Mouse (Mus musculus) induced T-regulatory cell, adult 2 months (primary cell): ENCODE data around the gene Klf7.

Experiments
- DNase-seq: peaks from one replicate; pipeline ENCODE4 v3.0.0-alpha.2; 2012; ENCODE audit warnings: low read depth

The Klf7 gene

DNA sequence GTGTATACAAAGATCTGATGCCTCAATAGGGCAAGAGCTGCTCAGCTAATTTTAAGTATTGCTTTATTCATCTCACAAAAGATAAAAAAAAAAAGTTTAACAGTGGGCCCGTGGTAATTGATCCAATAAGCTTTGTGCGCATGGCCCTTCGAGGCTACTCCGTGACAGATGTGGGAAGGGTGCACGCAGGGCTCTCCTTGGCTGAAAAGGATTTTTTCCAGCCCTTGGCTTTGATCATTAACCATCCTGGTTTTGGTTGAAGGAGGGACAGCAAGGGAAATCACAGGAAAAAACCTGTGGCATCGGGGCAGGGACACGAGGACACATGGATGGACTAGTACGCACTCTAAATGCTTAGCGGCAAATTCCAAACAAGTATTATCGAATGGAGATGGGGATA, 60.6 kb downstream of the Klf7 start:
- no peak for DNase-seq

DNA sequence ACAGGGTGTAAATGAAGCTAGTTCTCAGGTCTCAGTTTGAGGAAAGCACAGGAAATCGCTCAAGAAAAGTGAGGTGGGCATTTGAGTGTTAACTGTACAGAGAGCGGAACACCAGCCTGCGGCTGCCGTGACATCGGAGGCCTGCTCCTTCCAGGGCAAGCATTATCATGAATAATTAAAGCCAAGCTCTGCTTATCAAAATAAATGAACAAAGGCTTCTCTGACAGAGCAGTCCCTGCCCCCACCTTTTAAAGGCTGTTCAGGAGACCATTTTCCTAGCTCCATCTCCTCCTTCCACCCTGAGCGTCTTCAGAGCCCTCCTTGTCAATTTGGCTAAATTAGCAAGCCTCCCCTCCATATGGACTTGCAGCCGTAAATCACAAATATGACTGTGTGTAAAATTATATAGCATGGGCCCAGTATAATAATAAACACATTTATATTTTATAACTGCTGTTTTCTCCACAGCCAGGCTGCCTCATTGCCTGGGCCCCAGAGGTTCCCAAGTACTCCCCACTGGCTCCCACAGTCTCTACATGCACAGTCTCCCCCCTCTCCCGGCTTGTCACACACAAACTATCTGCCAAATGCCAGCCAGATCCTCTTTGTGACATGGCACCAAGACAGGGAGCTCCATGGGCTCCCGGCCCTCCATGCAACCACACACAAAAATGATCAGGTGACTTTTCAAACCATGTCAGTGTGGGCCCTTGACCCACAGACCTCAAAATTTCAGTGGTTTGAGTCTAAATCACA, 61.2 kb downstream of the Klf7 start:
- no peak for DNase-seq

DNA sequence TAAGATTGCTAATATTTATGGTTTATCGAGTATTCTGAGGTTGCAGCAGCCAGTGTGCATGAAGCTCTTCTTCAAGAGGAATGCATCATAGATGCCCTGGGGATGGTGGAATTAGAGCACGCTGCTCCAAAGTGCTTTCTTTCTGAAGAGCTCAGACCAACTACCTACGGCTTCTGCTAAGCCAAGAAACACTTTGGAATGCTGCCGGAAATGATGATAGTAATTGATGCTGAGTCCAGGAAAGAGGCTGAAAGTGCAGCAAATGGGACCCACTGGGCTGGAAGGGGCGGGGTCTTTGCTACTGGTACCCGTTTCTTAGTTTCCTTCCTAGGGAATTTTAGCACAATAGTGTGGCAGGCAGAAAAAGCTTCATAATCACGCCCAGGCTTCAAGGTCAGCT, 62.0 kb downstream of the Klf7 start:
- no peak for DNase-seq

DNA sequence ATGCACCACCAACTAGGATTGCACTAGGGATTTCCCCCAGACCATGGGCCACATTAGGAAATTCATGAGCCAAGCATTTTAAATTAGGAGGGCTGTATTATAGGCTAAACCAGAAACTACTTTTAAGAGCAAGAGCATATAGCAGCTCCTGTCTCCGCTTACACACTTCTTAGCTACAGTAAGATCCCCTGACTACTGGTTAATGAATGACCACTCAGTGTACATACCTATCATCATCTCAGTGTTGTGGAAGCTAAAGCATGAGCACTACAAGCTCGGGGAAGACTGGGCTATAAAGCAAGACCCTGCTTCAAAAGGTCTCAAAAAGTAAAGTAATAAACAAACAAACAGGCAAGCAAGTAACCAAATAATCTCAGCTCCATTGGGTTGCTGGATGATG, 65.5 kb downstream of the Klf7 start:
- no peak for DNase-seq

DNA sequence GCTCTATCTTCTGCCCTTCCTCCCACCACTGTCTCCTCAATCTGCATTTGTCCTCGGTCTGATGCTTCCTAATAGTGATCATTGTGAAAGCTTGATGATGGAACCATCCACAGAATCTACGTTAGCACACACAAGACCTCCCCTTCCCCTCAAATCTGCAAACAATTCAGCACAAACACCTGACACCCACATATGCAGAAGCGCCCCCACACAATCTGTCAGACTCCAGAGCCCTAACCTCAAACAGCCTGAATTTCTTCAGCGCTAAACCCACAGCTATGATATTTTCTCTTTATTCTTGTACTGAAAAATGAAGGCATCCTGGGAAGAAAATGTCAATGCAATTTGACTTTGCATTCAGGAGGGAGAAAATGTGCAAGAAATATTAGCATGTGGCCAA, 66.1 kb downstream of the Klf7 start:
- DNase-seq = no peak

DNA sequence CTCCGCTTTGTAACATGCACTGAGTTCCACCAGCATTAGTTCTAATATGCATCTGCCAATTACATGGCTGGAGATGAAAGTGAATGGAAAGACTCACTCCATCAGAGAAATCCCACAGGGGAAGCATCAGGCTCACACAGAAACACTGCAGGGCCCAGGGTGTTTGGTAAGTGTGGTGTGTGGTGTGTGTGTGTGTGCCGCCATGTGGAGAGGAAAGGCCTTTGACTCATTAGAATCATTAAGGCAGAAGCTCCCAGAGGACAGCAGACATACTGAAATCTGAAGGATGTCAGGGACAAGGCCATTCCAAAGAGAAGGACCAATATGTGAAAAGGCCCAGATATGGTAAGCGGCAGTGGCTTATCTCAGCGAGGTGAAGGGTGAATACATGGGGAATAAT, 66.9 kb downstream of the Klf7 start:
- no peak for DNase-seq

DNA sequence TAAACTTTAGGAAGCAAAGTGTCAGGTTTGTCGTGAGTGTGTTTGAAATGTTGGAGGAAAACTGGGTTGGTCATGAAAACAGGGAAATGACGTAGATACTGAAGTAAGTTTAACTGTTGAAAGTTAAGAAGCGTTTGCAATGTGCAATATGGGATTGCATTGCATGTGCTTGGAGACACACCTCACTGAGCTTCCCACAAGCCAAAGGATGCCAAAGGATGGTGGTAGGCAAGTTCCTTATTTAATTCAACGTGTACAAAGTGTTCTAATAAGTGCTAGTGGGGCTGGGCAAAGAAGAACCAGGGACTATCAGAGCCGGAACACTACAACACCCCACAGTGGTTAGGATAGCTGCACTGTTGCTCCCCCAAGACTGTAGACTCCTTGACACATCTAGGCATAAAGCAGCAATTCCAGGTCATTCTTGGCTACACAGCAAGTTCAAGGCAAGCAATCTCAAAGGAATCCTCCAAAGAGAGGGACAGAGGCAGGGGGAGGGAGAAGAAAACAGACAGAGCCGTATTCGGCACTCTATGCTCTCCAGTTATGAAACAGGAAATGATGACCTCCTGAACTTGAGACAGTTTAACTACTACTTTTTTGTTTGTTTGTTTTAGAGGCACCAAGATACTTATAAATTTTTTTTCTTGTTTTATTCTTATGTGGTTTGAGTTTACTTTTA, 69.9 kb downstream of the Klf7 start:
- DNase-seq = peak; percentile 9

DNA sequence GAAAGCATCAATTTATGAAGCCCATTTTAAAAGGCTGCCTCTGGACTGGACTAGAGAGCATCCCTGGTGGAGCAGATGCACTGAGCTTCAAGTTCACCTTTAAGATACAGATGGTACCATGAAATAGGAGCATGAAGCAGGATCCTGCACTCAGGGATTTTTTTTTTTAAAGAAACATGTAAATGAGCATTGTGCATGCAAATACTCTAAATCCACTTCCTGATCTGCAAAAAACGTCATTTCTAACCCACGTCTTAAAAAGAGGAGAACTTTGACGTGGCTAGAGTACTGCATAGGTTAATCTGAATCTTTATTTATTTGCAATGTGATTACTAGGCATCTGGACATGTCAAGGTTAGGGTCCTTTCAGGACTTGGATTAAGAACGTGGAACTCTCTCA, 73.5 kb downstream of the Klf7 start:
- no peak for DNase-seq

DNA sequence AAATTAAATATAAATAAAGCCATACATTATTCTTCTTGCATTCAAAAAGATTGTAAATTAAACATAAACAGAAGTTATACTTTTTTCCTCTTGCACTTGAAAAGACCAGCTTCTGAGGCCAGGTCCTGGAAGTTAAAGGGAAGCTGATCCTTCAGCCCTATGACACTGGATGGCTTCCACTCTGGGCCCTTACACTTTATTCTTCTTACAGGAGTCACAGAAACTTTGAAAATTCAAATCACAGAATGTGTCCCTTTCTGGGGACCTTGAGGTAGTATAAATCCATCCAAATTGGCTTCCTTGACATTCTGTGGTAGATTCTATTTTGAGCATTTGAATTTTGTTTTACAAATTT, 75.3 kb downstream of the Klf7 start:
- DNase-seq = no peak

DNA sequence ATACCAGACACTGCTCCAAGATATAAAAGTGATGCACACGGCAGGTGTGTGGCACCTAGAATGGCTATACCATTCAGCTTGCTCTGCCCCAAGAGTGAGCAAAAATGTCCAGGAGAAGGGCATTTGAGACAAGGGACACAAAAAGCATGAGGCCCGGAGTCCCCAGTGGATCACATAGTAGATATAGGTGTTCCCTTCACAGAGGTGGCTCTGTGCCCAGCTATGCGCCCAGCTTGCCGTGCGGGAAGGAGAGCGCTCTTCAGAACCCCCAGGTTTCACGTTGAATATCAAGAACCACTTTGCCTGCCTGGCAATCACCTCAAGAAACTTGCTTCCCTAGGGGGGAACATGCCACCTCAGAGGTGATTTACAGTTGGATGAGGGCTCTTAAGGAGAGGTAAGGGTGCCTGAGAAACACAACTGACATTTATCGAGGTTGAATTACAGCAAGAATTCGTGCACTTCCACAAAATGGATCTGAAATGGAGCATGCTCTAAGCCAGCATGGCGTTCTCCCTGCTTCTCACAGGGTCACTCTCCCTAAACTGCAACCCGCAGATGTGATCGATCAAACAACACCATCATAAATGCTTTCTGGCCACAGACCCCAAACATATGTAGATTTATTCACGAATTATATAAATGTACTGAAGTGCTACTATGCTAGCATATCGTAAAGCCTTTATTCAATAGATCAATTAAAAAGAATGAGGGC, 75.8 kb downstream of the Klf7 start:
- DNase-seq = no peak

DNA sequence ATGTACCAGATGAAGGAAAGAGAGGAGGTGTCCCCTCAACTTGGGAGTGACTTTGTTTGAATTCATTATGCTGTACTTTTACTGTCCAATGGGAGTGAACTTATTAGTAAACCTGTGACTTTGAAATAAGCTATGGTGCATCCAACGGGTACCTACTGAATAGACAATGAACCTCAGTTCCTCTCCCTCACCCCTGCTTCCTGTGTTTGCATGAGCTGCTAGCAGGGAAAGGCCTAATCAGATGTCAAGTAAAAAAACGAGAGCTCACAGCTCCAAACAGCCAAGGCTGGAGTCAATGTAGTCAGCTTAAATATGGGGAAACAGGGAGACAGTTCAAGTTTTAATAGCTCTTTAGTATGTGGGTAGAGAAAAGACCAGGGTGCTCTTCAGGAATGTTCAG, 77.5 kb downstream of the Klf7 start:
- no peak for DNase-seq

DNA sequence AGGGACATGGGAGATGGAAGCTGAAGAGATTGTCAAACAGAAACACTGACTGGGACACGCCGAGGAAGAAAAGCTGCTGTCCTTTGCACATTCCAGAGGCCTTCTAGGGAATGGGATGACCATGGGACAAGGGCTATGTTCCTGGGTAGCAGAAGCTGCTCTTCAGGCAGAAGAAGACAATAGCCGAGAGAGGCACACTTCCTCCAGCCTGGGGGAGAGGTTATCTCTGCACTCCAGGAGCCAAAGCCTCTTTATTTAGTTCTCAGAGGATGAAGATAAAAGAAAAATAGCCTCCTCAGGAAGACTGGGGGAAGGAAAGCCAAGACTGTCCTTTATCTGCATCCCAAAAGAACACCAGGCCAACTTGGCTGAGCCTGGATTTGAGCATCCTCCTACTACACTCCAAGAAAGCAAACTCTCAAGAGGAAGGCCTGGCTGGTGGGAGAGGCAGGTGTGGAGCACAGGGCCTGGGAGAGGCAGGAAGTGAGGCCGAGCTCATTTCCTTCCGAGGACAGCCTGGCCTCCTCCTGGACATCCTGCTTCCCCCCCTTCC, 81.2 kb downstream of the Klf7 start:
- no peak for DNase-seq

DNA sequence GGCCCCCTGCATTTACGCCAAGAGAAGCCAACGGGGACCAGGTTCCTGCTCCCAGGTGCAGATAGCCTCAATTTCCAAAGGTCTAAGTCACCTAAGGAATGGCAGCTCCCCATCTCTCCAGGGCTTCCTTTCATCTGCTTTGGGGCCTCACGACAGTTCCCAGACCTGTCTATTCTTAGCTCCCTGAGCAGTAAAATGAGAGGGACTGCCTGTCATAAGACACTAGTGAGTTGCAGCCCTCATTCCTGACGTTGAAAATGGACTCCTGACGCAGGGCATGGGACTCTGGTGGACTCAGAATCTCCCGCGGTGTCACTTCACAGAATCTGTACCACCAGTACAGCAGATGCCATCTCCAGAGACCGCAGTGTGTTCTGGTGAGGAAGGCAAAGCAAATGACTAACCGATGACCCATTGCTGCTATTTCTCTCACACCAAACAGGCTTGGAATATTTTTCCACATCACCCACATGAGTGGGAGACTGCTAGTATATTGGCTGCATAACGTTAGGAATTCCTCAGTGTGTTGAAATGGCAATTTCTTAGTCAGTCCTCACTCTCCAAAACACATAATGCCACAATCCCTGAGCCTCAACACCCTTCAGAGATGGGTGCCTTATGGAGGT, 81.9 kb downstream of the Klf7 start:
- no peak for DNase-seq

DNA sequence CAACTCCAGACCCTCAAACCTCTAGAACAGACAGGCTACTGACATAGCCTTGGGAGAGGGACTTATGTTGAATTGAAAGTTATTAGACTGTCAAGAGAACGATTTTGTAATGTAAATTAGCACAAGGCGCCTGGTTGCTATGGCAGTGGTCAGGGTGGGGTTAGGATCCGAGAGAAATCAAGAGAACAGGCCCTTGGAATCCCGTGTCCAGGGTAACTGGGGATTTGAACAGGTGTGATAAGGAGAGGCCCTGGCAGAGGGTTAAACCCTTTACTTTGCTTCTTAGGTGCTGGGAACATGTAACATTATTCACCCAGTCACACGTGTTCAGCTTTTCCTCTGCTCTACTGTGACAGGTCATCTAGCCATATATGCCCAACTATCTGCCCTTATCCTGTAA, 83.7 kb downstream of the Klf7 start:
- DNase-seq = no peak

DNA sequence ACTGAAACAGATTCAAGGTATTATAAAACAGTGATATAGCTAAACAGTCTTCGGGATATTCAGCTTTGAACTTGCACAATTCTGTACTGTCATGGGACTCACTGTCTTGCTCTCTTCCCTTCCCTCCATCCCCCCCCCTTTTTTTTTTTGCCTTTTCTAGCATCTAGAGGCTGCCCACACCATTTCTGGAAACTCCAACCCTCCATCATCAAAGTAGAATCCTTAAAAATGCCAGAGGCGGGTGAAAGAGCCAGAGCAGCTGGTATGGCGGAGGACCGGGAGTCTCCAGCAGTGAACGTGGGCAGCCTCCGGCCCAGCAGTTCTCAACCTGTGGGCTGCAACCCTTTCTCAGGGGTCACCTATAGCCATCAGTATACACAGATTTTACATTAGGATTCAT, 84.3 kb downstream of the Klf7 start:
- no peak for DNase-seq

DNA sequence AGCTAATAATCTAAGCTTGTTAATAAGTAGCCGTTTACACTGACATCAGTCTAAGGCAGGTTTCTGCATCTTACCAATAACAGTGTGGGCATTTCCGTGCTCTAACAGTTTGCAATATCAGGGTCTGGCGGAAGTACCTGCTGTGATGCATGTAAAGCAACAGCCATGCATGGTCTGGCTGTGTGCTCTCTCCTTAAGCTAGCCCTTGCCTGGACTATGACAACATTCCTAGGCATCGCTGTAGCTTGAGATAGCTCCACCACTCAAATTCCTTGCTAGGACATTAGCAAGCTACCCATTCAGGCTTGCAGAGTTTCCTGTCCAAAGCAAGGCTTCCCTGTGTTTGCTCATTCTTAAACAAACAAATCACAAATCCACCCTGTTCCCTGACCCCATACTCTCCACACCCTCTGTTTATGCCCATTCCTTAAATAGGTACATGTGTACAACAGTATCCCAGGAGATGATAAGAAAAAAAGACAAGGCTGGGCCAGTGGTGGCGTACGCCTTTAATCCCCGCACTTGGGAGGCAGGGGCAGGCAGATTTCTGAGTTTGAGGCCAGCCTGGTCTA, 85.1 kb downstream of the Klf7 start:
- DNase-seq = no peak

DNA sequence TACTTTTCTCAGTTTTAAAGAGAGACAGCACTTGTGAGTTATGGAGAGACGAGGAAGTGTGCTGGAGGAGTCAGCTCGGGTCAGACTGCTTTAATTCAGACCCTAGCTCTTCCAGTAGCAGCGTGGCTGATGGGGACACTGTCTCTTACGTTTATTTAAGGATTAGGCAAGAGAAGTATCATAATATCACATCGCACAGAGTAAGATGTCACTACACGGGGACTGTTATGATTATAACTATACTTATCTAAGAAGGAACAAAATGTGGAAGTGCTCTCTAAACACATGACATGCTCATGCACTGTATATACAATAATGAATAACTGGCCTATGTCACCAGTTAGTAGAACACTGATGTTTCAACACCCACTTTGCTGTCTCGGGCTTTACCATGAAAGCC, 86.3 kb downstream of the Klf7 start:
- no peak for DNase-seq

DNA sequence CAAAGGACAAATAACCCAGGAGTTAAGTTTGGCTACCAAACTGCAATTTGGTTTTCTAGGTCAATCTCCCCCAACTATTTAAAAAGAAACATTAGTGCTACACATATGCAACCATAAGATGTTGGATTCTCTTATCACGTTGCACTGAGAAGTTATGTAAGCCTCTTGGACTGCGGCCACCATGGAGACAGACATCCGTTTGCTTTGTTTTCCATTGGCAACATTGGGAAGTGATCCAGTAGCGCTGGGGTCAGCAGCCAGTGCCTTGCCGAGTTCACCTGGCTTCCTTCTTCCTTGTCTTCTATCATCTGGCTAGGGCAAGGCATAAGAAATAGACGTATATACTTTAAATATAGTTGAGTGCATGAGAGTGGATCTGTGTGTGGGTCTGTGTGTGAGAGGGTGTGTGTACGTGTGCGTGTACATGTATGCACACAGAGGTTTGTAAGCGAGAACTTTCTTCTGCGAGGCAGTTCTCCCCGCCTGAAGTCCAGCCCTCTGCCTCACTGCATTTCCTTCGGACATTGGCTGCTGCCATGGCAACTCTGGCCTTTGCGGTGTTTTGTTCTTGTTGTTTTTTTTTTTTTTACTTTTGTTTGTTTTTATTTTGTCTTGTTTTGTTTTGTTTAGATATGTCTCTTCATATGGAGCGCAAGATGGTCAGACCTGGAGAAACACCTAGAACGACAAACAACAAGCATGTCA, 86.8 kb downstream of the Klf7 start:
- no peak for DNase-seq

DNA sequence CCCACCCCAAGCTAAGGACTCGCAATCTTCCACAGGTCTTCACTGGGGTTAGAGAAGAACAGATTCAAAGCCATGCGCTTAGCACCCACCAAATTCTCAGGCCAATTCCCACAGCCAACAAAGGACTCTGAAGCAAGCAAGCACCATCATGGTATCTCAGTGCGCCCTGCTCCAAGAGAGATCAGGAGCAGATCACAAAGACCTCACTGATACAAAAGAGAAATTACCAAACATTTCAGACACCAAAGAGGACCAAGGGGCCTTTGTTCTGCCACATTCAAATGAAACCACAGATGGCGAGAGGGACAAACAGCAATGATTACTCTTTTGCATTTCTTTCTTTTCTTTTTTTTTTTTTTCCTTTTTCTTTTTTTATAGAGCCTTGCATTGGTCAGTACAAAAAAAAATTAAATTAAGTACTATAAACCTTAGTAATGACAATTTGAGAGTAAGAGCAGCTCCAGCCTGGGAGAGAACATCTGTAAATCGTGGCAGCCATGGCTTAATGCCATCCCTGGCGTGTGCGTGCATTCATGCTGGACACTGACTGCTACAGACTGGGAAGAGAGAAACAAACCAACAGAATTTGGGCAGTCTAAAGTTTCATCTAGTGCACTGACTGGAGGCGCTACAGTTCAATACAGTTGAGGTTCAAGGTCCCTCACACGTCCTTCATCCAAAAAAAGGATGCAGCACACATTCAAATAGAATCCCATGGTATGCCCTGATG, 89.4 kb downstream of the Klf7 start:
- no peak for DNase-seq

DNA sequence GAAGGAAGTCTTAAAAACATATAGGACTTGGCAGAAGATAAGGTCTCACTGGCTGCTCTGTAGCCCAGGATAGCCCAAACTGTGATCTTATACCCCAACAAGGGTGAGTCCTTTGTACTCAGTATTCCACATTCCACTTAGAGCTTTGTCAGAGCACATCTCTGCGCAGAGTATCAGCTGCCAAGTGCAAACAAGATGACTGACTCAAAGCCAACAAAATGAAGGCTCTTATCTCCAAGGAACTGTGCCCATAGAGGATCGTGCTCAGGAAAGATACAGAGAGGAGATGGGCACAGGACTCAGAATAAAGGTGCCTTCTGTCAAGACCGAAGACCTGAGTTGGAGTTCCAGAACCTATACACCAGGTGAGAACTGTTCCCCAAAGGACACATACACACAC, 100.1 kb downstream of the Klf7 start:
- no peak for DNase-seq
